Mouse (Mus musculus): ENCODE data around the gene Phf19. TPM values are rescaled to one million over a fixed set of nuclear protein-coding genes. Genes with fewer than 3 reads are reported as not detected.

Phf19 gene
- polyA plus RNA-seq, 1 experiment from 2014 or later = 22.2 TPM

DNA sequence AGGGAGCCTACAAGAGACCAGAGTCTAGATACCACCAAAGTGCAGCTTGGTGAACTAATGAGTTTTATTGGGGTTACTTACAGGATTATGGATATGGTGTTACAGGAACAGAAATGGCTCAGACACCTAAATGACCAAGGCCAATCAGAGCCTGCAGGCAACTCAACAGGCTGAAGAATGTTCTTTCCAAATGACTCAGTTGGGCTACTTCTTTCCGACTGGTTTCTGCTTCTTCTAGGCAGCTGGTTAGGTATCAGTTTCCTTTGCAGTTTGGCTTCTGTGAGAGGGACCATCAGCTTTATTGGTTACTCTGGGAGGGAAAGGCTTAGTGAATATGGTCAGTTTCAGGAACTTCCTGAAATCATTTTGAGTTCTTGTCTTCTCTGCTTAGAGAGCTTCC is 66.1 kb downstream of the Phf19 start:
- Histone ChIP-seq H3K27ac (ENCODE audit: low read length) (no peak overlapping the region), H3K9me3 (ENCODE audit: low read length) (no peaks in the 10 kb centered on the region), H3K4me3 (ENCODE audit: low read length) (no peak overlapping the region), H3K36me3 (ENCODE audit: insufficient read depth, low read length) (peaks cover 29% of the 10 kb centered on the region), H3K27me3 (ENCODE audit: insufficient read depth, low read length) (no peaks in the 10 kb centered on the region), H3K9ac (replicated peaks; ENCODE audit: low read length) (no peak overlapping the region), H3K4me1 (ENCODE audit: insufficient read depth, low read length) (no peaks in the 10 kb centered on the region), H3K4me2 (replicated peaks; ENCODE audit: low read depth, low read length) (no peak overlapping the region)
- no peak for ATAC-seq (ENCODE audit: low FRiP score, low TSS enrichment)
- 89% methylated on average over 1 of the region's 1 CpGs for WGBS

Other genes with a start within 250 kb of the Phf19 start
- 76.3 and 89.8 TPM in 2 replicates for gene Gapvd1, start 158.8 kb downstream of the Phf19 start, polyA plus RNA-seq (2015; fragmentation: Nextera tagmentation; extraction: Ambion mirVana)
- gene Hspa5, start 142.1 kb downstream of the Phf19 start, polyA plus RNA-seq (2015; fragmentation: Nextera tagmentation; extraction: Ambion mirVana) = 983 and 1,090 TPM in 2 replicates
- gene Rabepk, start 114.1 kb downstream of the Phf19 start, polyA plus RNA-seq (2015; fragmentation: Nextera tagmentation; extraction: Ambion mirVana) = 38.9 and 39.0 TPM in 2 replicates
- 81.7 and 82.0 TPM in 2 replicates for gene Fbxw2, start 87.7 kb downstream of the Phf19 start, polyA plus RNA-seq (2015; fragmentation: Nextera tagmentation; extraction: Ambion mirVana)
- 0.10 TPM in 1 of 2 replicates, not detected in the other for gene Gm34653, start 81.0 kb downstream of the Phf19 start, polyA plus RNA-seq (2015; fragmentation: Nextera tagmentation; extraction: Ambion mirVana)
- 13.2 and 13.6 TPM in 2 replicates for gene Cutal, start 39.6 kb downstream of the Phf19 start, polyA plus RNA-seq (2015; fragmentation: Nextera tagmentation; extraction: Ambion mirVana)
- gene Psmd5, start 39.1 kb downstream of the Phf19 start, polyA plus RNA-seq (2015; fragmentation: Nextera tagmentation; extraction: Ambion mirVana) = 130 and 140 TPM in 2 replicates
- 30.3 and 33.2 TPM in 2 replicates for gene Traf1, start 47.7 kb upstream of the Phf19 start, polyA plus RNA-seq (2015; fragmentation: Nextera tagmentation; extraction: Ambion mirVana)
- 0.37 and 0.45 TPM in 2 replicates for gene Hc, start 147.4 kb upstream of the Phf19 start, polyA plus RNA-seq (2015; fragmentation: Nextera tagmentation; extraction: Ambion mirVana)
- gene AI182371, start 187.5 kb upstream of the Phf19 start, polyA plus RNA-seq (2015; fragmentation: Nextera tagmentation; extraction: Ambion mirVana) = 0.46 and 0.50 TPM in 2 replicates
- gene Cntrl, start 195.5 kb upstream of the Phf19 start, polyA plus RNA-seq (2015; fragmentation: Nextera tagmentation; extraction: Ambion mirVana) = 21.2 and 25.2 TPM in 2 replicates

All from kidney, embryonic 16.5 days (tissue).